Mouse (Mus musculus) kidney, postnatal 0 days (tissue): ENCODE measurements at regions not wholly inside any gene's neighbourhood (a gene's known extent, or its start where the extent isn't known, plus 50 kb on each side); places are given as distances from the start of the nearest gene placed in this dataset.

ENCODE experiments used
- ATAC-seq: fragments of 200-750 bp; cut with Nextera tagmentation; replicated peaks from 2 replicates; pipeline ENCODE4 v1.8.0; 2017; ENCODE audit warnings: low read depth, moderate number of reproducible peaks, moderate TSS enrichment, moderate library complexity; ENCODE audit not compliant: low FRiP score
- DNase-seq: peaks from one replicate; pipeline ENCODE4 v3.0.0-alpha.2; 2016; ENCODE audit warnings: low spot score
- H3K27ac ChIP-seq: fragments of 300-500 bp; sonication (generic); 2 replicates; pipeline ENCODE4 v1.5.1; 2014; ENCODE audit warnings: mild to moderate bottlenecking
- H3K27me3 ChIP-seq: fragments of 300-500 bp; sonication (generic); 2 replicates; pipeline ENCODE4 v1.6.1; 2014; ENCODE audit warnings: low read length, mixed read lengths; ENCODE audit not compliant: insufficient read depth
- H3K36me3 ChIP-seq: fragments of 300-500 bp; sonication (generic); 2 replicates; pipeline ENCODE4 v1.6.1; 2014; ENCODE audit warnings: low read length, mixed read lengths; ENCODE audit not compliant: insufficient read depth
- H3K4me1 ChIP-seq: fragments of 300-500 bp; sonication (generic); replicated peaks from 2 replicates; pipeline ENCODE4 v1.6.1; 2014; ENCODE audit warnings: antibody characterized with exemption, low read length, mixed read lengths; ENCODE audit not compliant: insufficient read depth
- H3K4me2 ChIP-seq: fragments of 300-500 bp; sonication (generic); 2 replicates; pipeline ENCODE4 v1.6.1; 2014; ENCODE audit warnings: mild to moderate bottlenecking, low read length, moderate library complexity, mixed read lengths
- H3K4me3 ChIP-seq: fragments of 300-500 bp; sonication (generic); replicated peaks from 2 replicates; pipeline ENCODE4 v1.5.1; 2014; ENCODE audit warnings: low read depth, low read length
- H3K9ac ChIP-seq: fragments of 300-500 bp; sonication (generic); 2 replicates; pipeline ENCODE4 v1.6.1; 2014; ENCODE audit warnings: low read depth, low read length
- H3K9me3 ChIP-seq: fragments of 300-500 bp; sonication (generic); replicated peaks from 2 replicates; pipeline ENCODE4 v1.6.1; 2016; ENCODE audit warnings: low read length, inconsistent platforms, mixed read lengths
- CTCF ChIP-seq: IDR thresholded peaks from 2 replicates; pipeline ENCODE4 v1.5.1; 2016; ENCODE audit warnings: antibody characterized with exemption, low read depth, mild to moderate bottlenecking, moderate library complexity
- WGBS: fragments of 180-500 bp; shearing (Covaris S2); extraction: QIAGEN DNeasy Blood & Tissue Kit; methylation state at CpG from one replicate; pipeline ENCODE4 v1.1.7; 2014; 5-methylcytosine and 5-hydroxymethylcytosine counted together

DNA sequence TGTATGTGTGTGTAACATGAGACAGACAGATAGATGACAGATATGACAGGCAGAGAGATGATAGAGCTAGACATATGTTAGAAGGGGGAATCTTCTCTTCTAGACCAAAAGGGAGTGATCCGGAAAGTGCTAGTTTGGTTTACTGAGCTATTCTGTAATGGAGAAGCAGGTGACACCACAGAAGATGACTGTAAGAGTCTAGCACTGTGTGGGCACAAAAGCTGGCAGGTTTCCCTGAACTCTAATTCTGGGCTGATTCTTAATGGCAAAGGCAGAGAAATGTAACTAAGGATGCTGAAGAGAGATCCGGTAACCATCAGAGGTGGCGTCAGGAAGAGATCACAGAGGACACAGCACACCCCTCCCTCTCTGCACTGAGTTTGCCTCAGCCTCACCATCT lies 136.2 kb downstream of the Gm815 start:
- H3K4me1 ChIP-seq: no peaks in the 10 kb centered on the region
- H3K4me2 ChIP-seq: no peak overlapping the region
- no peaks in the 10 kb centered on the region for H3K9me3 ChIP-seq
- no peaks in the 10 kb centered on the region for H3K27me3 ChIP-seq
- TF ChIP-seq CTCF: no peak
- no peaks in the 10 kb centered on the region for H3K36me3 ChIP-seq
- 88% methylated on average over 3 of the region's 3 CpGs for WGBS
- no peak overlapping the region for H3K9ac ChIP-seq
- ATAC-seq (no peak), DNase-seq (no peak)
- no peak overlapping the region for H3K27ac ChIP-seq
- no peak overlapping the region for H3K4me3 ChIP-seq

DNA sequence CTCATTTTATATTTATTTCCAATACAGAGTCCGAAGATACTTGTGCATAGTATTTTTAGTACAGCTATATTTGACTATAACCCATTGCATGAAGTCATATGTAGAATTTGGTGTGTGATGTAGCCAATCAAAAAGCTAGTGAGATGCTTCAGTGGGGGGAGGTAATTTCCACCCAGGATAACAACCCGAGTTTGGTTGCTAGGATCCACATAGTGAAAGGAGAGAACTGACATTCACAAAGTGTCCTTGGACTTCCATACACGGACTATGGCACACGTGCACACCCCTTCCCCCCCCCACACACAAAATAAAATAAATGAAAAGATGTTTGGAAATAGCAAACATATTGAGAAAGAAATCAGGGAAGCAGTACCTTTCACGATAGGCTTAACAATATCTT lies 137.2 kb downstream of the Gm815 start:
- Histone ChIP-seq H3K4me2 (no peak overlapping the region), H3K9me3 (no peaks in the 10 kb centered on the region), H3K4me1 (no peaks in the 10 kb centered on the region), H3K27ac (no peak overlapping the region), H3K9ac (no peak overlapping the region), H3K36me3 (no peaks in the 10 kb centered on the region), H3K27me3 (no peaks in the 10 kb centered on the region), H3K4me3 (no peak overlapping the region)
- DNase-seq (no peak), ATAC-seq (no peak)
- no peak for TF ChIP-seq CTCF
- WGBS: 86% methylated on average over 5 of the region's 5 CpGs

DNA sequence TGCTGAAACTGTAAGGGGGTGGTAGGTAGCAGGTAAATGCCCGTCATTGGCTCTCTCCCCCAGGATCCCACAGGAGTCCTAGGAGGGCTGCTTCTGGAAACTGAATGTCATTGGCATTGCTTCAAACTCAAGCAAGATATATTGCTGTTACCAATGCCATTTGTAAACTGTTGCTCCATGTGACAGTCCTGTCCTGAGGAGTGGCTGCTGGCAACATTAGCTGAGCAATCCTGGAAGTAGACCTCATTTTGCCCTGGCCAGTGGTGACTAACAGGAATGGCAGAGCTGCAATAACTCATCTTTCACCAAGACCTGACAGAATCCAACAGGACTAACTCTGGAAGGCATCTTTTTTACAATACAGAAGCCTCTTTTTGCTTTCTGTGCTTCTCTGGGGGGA lies 143.2 kb downstream of the Gm815 start:
- no peak for ATAC-seq
- no peaks in the 10 kb centered on the region for H3K4me1 ChIP-seq
- H3K27ac ChIP-seq: no peak overlapping the region
- DNase-seq: no peak
- H3K4me3 ChIP-seq: no peak overlapping the region
- H3K36me3 ChIP-seq: no peaks in the 10 kb centered on the region
- no peak overlapping the region for H3K4me2 ChIP-seq
- no peak overlapping the region for H3K9ac ChIP-seq
- H3K9me3 ChIP-seq: no peaks in the 10 kb centered on the region
- no peak for TF ChIP-seq CTCF
- WGBS: 71% methylated on average over 1 of the region's 1 CpGs
- no peaks in the 10 kb centered on the region for H3K27me3 ChIP-seq

DNA sequence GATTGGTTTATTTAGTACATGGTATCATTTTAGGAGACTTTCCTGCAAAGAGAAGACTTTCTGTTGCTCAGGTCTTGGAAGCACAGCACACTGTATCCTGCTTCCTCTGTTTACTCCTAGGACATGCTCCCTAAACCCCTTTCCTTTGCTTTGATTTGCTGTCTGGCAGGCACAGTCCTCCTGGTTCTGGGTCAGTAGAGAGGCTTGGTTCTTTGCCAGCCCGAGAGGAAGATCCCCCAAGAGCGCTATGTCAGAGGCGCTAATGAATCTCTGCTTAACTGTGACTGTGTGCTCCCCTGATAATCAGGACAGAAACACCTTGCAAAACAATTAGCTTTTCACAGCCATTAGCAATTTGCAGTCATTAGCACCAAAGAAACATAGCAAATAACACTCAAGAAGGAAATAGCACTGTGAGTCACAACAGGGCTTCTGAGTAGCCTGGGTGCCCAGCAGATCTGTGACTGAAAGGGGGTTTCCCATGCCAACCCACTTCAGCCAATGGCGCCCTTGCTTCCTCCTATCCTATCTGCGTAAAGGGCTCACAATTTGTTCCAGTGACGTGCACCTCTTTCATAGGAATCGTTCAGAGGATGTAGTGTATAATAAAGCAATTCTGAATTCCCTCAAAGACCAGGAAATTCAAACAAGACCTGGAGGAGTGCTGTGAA lies 145.5 kb downstream of the Gm815 start:
- Histone ChIP-seq H3K4me3 (no peak overlapping the region), H3K4me2 (no peak overlapping the region), H3K36me3 (no peaks in the 10 kb centered on the region), H3K27ac (no peak overlapping the region), H3K9ac (no peak overlapping the region), H3K27me3 (no peaks in the 10 kb centered on the region), H3K4me1 (no peaks in the 10 kb centered on the region), H3K9me3 (no peaks in the 10 kb centered on the region)
- no peak for TF ChIP-seq CTCF
- no peak for ATAC-seq
- DNase-seq: peak; percentile 24
- WGBS: 35% methylated on average over 7 of the region's 7 CpGs

DNA sequence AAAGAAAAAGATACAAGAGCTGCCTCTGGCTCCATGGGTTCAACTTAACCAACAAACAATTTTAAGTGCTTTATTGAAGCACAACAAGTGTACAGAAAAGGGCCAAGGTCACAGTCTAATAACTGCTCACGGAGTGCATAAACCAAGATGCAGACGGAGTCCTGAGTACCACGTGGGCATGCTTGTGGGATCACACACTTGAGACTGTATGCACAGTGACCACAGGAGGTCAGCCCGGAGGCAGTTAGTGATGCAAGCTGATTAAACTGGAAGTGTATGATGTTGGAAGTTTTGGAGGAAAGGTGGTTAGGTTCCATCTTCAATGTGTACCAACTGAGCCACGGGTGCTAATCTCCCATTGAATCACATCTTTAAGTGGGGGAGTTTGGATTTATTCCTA lies 146.9 kb downstream of the Gm815 start:
- Histone ChIP-seq H3K9me3 (no peaks in the 10 kb centered on the region), H3K27me3 (no peaks in the 10 kb centered on the region), H3K9ac (no peak overlapping the region), H3K36me3 (no peaks in the 10 kb centered on the region), H3K4me3 (no peak overlapping the region), H3K4me1 (peaks cover under 1% of the 10 kb centered on the region; the same call in 1 of the 2 replicates), H3K27ac (peak overlapping the region; percentile 70; the same call in 1 of the 2 replicates), H3K4me2 (no peak overlapping the region)
- 48% methylated on average over 5 of the region's 5 CpGs for WGBS
- peak; percentile 71 for TF ChIP-seq CTCF
- DNase-seq (peak; percentile 63), ATAC-seq (peak; percentile 80)

- Histone ChIP-seq H3K36me3 (no peaks in the 10 kb centered on the region), H3K27me3 (no peaks in the 10 kb centered on the region), H3K4me2 (no peak overlapping the region), H3K27ac (0 out of 2 replicates have a peak overlapping the region, but pooled peaks have one; percentile 10), H3K9ac (no peak overlapping the region), H3K9me3 (no peaks in the 10 kb centered on the region), H3K4me3 (no peak overlapping the region), H3K4me1 (peaks cover 7% of the 10 kb centered on the region; the same call in 1 of the 2 replicates)
- no peak for TF ChIP-seq CTCF
- peak; percentile 58 for DNase-seq
- no peak for ATAC-seq
- 8% methylated on average over 3 of the region's 3 CpGs for WGBS
Observed at GRCm38 (mm10) chr19:27038298-27038697, 152.6 kb downstream of the Gm815 start.
